Mouse (Mus musculus) bone marrow macrophage, adult 2 months (primary cell): ENCODE data around the gene Etv3.

Source experiments
- CTCF ChIP-seq: IDR thresholded peaks from 2 replicates; pipeline ENCODE4 v1.5.1; 2012; ENCODE audit warnings: low read depth, mild to moderate bottlenecking, low read length, moderate library complexity
- POLR2A ChIP-seq: IDR thresholded peaks from 2 replicates; pipeline ENCODE4 v1.6.1; 2012; ENCODE audit warnings: mild to moderate bottlenecking, low read depth, low read length, borderline replicate concordance

DNA sequence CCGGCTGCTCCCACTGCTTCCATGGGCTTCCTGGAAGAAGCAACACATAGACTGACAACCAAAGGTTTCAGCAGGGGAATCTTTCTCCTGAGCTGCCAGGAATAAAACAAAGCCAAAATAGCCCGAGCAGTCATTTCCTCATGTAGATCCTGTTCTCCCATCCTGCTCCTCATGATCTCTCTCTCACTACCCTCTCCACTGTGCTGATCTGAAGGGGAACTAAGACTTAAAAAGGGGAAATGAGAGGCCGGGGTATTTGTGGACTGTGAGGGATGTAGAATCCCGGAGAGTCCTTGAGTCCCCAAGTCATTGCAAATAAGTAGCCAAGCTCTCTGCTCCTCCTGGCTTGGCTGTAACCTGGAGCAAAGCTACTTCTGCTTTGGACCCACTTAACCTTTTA lies 4.1 kb upstream of the Etv3 start:
- no peak for TF ChIP-seq POLR2A
- TF ChIP-seq CTCF, result no peak
